Mouse (Mus musculus) lung, postnatal 0 days (tissue): ENCODE measurements at regions not wholly inside any gene's neighbourhood (a gene's known extent, or its start where the extent isn't known, plus 50 kb on each side); places are given as distances from the start of the nearest gene placed in this dataset.
A peak's percentile ranks its signal among the peaks of the same experiment; 100 is the strongest.

Experiments
- CTCF ChIP-seq: IDR thresholded peaks from 2 replicates; pipeline ENCODE4 v1.5.1; 2016; ENCODE audit warnings: antibody characterized with exemption, mild to moderate bottlenecking
- EP300 ChIP-seq: IDR thresholded peaks from 2 replicates; pipeline ENCODE4 v1.6.1; 2016; ENCODE audit warnings: antibody characterized with exemption, mild to moderate bottlenecking, control low read depth

DNA sequence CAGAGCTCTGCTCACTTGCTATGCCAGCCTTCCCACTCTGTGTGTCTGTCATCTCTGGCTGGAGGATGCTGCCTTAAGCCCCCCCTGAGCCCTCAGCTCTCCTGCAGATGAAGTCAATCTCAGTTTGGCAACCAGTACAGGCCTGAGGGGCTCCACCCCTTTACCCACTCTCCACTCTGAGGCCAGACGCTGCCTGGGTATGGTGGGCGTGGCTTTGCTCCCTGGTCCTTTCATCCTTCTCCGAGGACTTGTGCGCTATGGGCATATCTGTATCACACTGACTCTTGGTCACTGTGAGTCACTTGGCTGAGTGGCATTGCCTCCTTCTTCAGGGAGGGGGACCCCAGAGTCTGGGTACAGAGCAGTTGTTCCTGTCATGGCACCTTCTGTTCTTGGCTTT is 94.3 kb upstream of the Ptpn1 start:
- TF ChIP-seq CTCF (no peak), EP300 (peak; percentile 47; the same call in 1 of the 2 replicates)
